Mouse (Mus musculus) liver, adult 2 months (tissue): ENCODE measurements around the gene Tmem50a. TPM values are rescaled to one million over a fixed set of nuclear protein-coding genes. Genes with fewer than 3 reads are reported as not detected.

Source experiments
- DNase-seq: peaks from one replicate; pipeline ENCODE4 v3.0.0-alpha.2; 2011; ENCODE audit warnings: low read depth, low spot score; ENCODE audit errors: extremely low read depth
- H3K27ac ChIP-seq: fragments of 200-500 bp; replicated peaks from 2 replicates; pipeline ENCODE4 v1.5.1; 2012; ENCODE audit warnings: low read depth, mild to moderate bottlenecking, control low read depth, inconsistent platforms, low read length; ENCODE audit not compliant: insufficient read depth
- H3K27me3 ChIP-seq: fragments of 200-500 bp; 2 replicates; pipeline ENCODE4 v1.6.1; 2012; ENCODE audit warnings: mild to moderate bottlenecking, moderate library complexity, low read length, inconsistent platforms; ENCODE audit not compliant: control insufficient read depth, insufficient read depth
- H3K36me3 ChIP-seq: fragments of 200-500 bp; 2 replicates; pipeline ENCODE4 v1.6.1; 2012; ENCODE audit warnings: low read length, inconsistent platforms; ENCODE audit not compliant: control insufficient read depth, insufficient read depth
- H3K4me1 ChIP-seq: fragments of 200-500 bp; 2 replicates; pipeline ENCODE4 v1.6.1; 2011; ENCODE audit warnings: low read length; ENCODE audit not compliant: control insufficient read depth, insufficient read depth
- H3K4me3 ChIP-seq: fragments of 200-500 bp; 2 replicates; pipeline ENCODE4 v1.5.1; 2011; ENCODE audit warnings: low read depth, mild to moderate bottlenecking, control low read depth, low read length, moderate library complexity; ENCODE audit not compliant: insufficient read depth
- H3K79me2 ChIP-seq: fragments of 200-500 bp; 2 replicates; pipeline ENCODE4 v1.6.1; 2012; ENCODE audit warnings: inconsistent platforms, mild to moderate bottlenecking, low read length, moderate library complexity; ENCODE audit not compliant: control insufficient read depth, insufficient read depth
- H3K9ac ChIP-seq: fragments of 200-500 bp; 2 replicates; pipeline ENCODE4 v1.6.1; 2012; ENCODE audit warnings: low read depth, mild to moderate bottlenecking, control low read depth, inconsistent platforms, low read length
- CTCF ChIP-seq: fragments of 200-500 bp; IDR thresholded peaks from 2 replicates; pipeline ENCODE4 v1.5.1; 2011; ENCODE audit warnings: low read depth, low read length, control low read depth
- POLR2A ChIP-seq: fragments of 200-500 bp; IDR thresholded peaks from 2 replicates; pipeline ENCODE4 v1.6.1; 2011; ENCODE audit warnings: low read length, control low read depth; ENCODE audit not compliant: insufficient read depth; ENCODE audit errors: extremely low read depth
- WGBS: fragments of 180-500 bp; shearing (Covaris S2); methylation state at CpG from one replicate; pipeline ENCODE4 v1.1.7; 2018; 5-methylcytosine and 5-hydroxymethylcytosine counted together
- polyA plus RNA-seq: library from polyadenylated mRNA; depleted of rRNA; stranded (reverse); fragments of >200 nt; gene quantifications from 2 replicates; pipeline ENCODE4 v1.2.3, GENCODE M21; 2012
- total RNA-seq: library from RNA; depleted of rRNA; stranded (reverse); fragments of >200 nt; gene quantifications from 2 replicates; pipeline ENCODE4 v1.2.3, GENCODE M21; 2014

The Tmem50a gene
- total and polyA plus RNA-seq, 2 experiments, result 90.6 to 115 TPM

GRCm38 (mm10) chr4:134930684-134931481 lies 16.1 kb upstream of the Tmem50a start, which contains the start of gene Syf2:
Syf2 (plus strand) TSS chr4:134930898.
- peak within 1 kb of the TSS; percentile 89 for H3K4me3 ChIP-seq
- H3K79me2 ChIP-seq, result peaks cover 7% of the 10 kb centered on the region; the same call in 1 of the 2 replicates
- no peaks in the 10 kb centered on the region for H3K27me3 ChIP-seq
- TF ChIP-seq POLR2A (0 out of 2 replicates have a peak, but pooled peaks have one; percentile 39), CTCF (no peak)
- peaks cover 41% of the 10 kb centered on the region for H3K36me3 ChIP-seq
- H3K9ac ChIP-seq, result peak within 1 kb of the TSS; percentile 95
- DNase-seq, result peak; percentile 87
- WGBS, result under 1% methylated on average over 68 of the region's 68 CpGs
- peaks cover 6% of the 10 kb centered on the region; the same call in 1 of the 2 replicates for H3K4me1 ChIP-seq
- H3K27ac ChIP-seq, result peak within 1 kb of the TSS; percentile 77

GRCm38 (mm10) chr4:134930190-134930589 lies 15.4 kb upstream of the Tmem50a start:
- WGBS, result 19% methylated on average over 9 of the region's 9 CpGs
- H3K4me1 ChIP-seq, result peaks cover 7% of the 10 kb centered on the region; the same call in 1 of the 2 replicates
- no peak for TF ChIP-seq CTCF
- no peak for TF ChIP-seq POLR2A
- peak; percentile 44 for DNase-seq
- H3K79me2 ChIP-seq, result peaks cover 7% of the 10 kb centered on the region; the same call in 1 of the 2 replicates
- peaks cover 41% of the 10 kb centered on the region for H3K36me3 ChIP-seq
- peak overlapping the region; percentile 27 for H3K27ac ChIP-seq
- peak overlapping the region; percentile 31; the same call in 1 of the 2 replicates for H3K4me3 ChIP-seq
- peak overlapping the region; percentile 10; the same call in 1 of the 2 replicates for H3K9ac ChIP-seq
- no peaks in the 10 kb centered on the region for H3K27me3 ChIP-seq

GRCm38 (mm10) chr4:134929536-134929935 lies 14.7 kb upstream of the Tmem50a start:
- WGBS, result 59% methylated on average over 4 of the region's 4 CpGs
- no peak overlapping the region for H3K4me3 ChIP-seq

GRCm38 (mm10) chr4:134928464-134928836 lies 13.6 kb upstream of the Tmem50a start:
- H3K27ac ChIP-seq, result no peak overlapping the region
- no peak for DNase-seq
- TF ChIP-seq POLR2A, result no peak
- TF ChIP-seq CTCF, result no peak
- peaks cover 38% of the 10 kb centered on the region for H3K36me3 ChIP-seq
- H3K9ac ChIP-seq, result no peak overlapping the region
- no peaks in the 10 kb centered on the region for H3K27me3 ChIP-seq
- H3K79me2 ChIP-seq, result peaks cover 17% of the 10 kb centered on the region
- peaks cover 7% of the 10 kb centered on the region; the same call in 1 of the 2 replicates for H3K4me1 ChIP-seq
- WGBS, result 68% methylated on average over 1 of the region's 1 CpGs
- H3K4me3 ChIP-seq, result no peak overlapping the region

More at GRCm38 (mm10) chr4:134929536-134929935, 14.7 kb upstream of the Tmem50a start:
- Histone ChIP-seq H3K79me2 (peaks cover 7% of the 10 kb centered on the region; the same call in 1 of the 2 replicates), H3K4me1 (peaks cover 7% of the 10 kb centered on the region; the same call in 1 of the 2 replicates), H3K27ac (no peak overlapping the region; the same call in 1 of the 2 replicates), H3K27me3 (no peaks in the 10 kb centered on the region), H3K36me3 (peaks cover 41% of the 10 kb centered on the region), H3K9ac (no peak overlapping the region)
- peak; percentile 66 for DNase-seq
- TF ChIP-seq POLR2A (no peak), CTCF (no peak)

GRCm38 (mm10) chr4:134927815-134928463 lies 13.1 kb upstream of the Tmem50a start:
- H3K4me3 ChIP-seq, result no peak overlapping the region
- TF ChIP-seq CTCF (no peak), POLR2A (no peak)
- H3K4me1 ChIP-seq, result peaks cover 7% of the 10 kb centered on the region; the same call in 1 of the 2 replicates
- H3K27me3 ChIP-seq, result no peaks in the 10 kb centered on the region
- peaks cover 14% of the 10 kb centered on the region for H3K79me2 ChIP-seq
- H3K27ac ChIP-seq, result 0 out of 2 replicates have a peak overlapping the region, but pooled peaks have one; percentile 9
- H3K36me3 ChIP-seq, result peaks cover 37% of the 10 kb centered on the region
- peak; percentile 64 for DNase-seq
- 32% methylated on average over 5 of the region's 5 CpGs for WGBS
- peak overlapping the region; percentile 11; the same call in 1 of the 2 replicates for H3K9ac ChIP-seq
